Mouse (Mus musculus): ENCODE data around the gene Rtel1.

- no peak for TF ChIP-seq CTCF (IDR thresholded peaks at IDR 0.05; ENCODE audit: low read depth)
- TF ChIP-seq EP300 (optimal IDR thresholded peaks at IDR 0.05) = no peak
Measured at GRCm38 (mm10) chr2:181288691-181289090, 30.8 kb upstream of the Rtel1 start.

All from stomach, postnatal 0 days (tissue).